17 mouse cellular contexts compared by ENCODE assay signal in the genomic region with DNA sequence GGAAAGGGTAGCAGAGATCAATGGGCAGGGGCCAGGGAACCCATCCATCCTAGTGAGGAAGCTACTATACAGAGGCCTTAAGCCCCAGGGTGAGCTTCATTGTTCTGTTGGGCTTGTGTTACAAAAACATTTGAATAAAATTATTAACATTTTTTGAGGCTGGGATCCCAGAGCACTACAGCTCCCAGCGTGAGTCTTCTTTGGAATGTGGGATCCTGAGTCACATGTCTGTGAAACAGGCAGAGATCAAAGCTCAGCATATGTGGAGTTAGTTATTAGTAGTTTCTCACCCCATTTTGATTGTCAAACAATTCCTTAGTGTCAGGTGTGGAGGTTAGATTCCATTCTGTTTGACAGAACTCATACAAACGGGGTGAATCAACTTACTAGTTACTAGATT.
"Had no signal": no experiment of that assay in that cellular context is flagged by ENCODE, and none has a peak within 500 bp of the region (broad histone marks: within the 10 kb centered on the region; RNA-seq: fewer than 3 reads in every experiment).

No protein-coding gene starts in this region.

- DNase-seq: liver, postnatal 0 days; lung, embryonic 14.5 days; lung, postnatal 10 days; lung, postnatal 4 days; midbrain, embryonic 14.5 days; retina, postnatal 1 day; right cerebral cortex, adult 18-20 months; right cerebral cortex, postnatal 25 days; right cerebral cortex, postnatal 4 days; spleen, adult 18-20 months; thymus, adult 18-20 months; thymus, postnatal 14 days; thymus, postnatal 36 days had no signal

- H3K27me3 ChIP-seq: midbrain, embryonic 12.5 days; neural tube, embryonic 12.5 days had no signal

- H3K27ac ChIP-seq: midbrain, embryonic 10.5 days; midbrain, embryonic 12.5 days; neural tube, embryonic 12.5 days had no signal

- H3K4me2 ChIP-seq: lung, embryonic 14.5 days; midbrain, embryonic 12.5 days; neural tube, embryonic 12.5 days had no signal

- ATAC-seq: liver, postnatal 0 days; midbrain, embryonic 16.5 days had no signal

- H3K9me3 ChIP-seq: midbrain, embryonic 10.5 days; midbrain, embryonic 12.5 days; neural tube, embryonic 12.5 days had no signal

- H3K36me3 ChIP-seq: midbrain, embryonic 10.5 days; midbrain, embryonic 12.5 days; neural tube, embryonic 12.5 days had no signal

- H3K9ac ChIP-seq: liver, postnatal 0 days; lung, embryonic 14.5 days; midbrain, embryonic 12.5 days; neural tube, embryonic 12.5 days had no signal

- H3K4me3 ChIP-seq: midbrain, embryonic 10.5 days; midbrain, embryonic 12.5 days; neural tube, embryonic 12.5 days had no signal

- H3K4me1 ChIP-seq: midbrain, embryonic 12.5 days; neural tube, embryonic 12.5 days had no signal
